Mouse (Mus musculus) layer of hippocampus, adult 11-12 months (tissue): Measurements from ENCODE around the gene Clp1.
"Not testable (repeated sequence)": the region's sequence is repeated elsewhere in the genome, so short reads cannot be mapped to it uniquely, and the experiment has no call there.

ENCODE experiments used
- DNase-seq: peaks from one replicate; pipeline ENCODE4 v3.0.0; 2022; ENCODE audit warnings: low spot score

Clp1 gene

GRCm38 (mm10) chr2:84738271-84738911, 11.2 kb upstream of the Clp1 start:
- DNase-seq, result no peak

- DNase-seq, result no peak
These were observed 10.3 kb upstream of the Clp1 start for GRCm38 (mm10) chr2:84737451-84737925.

- DNase-seq, result no peak
These were observed 9.4 kb upstream of the Clp1 start for GRCm38 (mm10) chr2:84736312-84737161.

GRCm38 (mm10) chr2:84735346-84735920, 8.3 kb upstream of the Clp1 start:
- DNase-seq, result no peak

- DNase-seq, result no peak
These were observed 7.8 kb upstream of the Clp1 start for GRCm38 (mm10) chr2:84734919-84735318.

- no peak for DNase-seq
These were observed 7.3 kb upstream of the Clp1 start for GRCm38 (mm10) chr2:84734351-84734864.

- DNase-seq, result peak; percentile 75
These were observed 6.6 kb upstream of the Clp1 start, which contains the start of gene Ypel4 for GRCm38 (mm10) chr2:84733579-84734300. Gene Ypel4, plus strand, starts transcription at chr2:84734058.

GRCm38 (mm10) chr2:84732394-84732793, 5.2 kb upstream of the Clp1 start:
- DNase-seq, result no peak

- no peak for DNase-seq
These were observed 4.1 kb upstream of the Clp1 start for GRCm38 (mm10) chr2:84731206-84731605.

GRCm38 (mm10) chr2:84728191-84728590, 1.0 kb upstream of the Clp1 start:
- not testable (repeated sequence) for DNase-seq

GRCm38 (mm10) chr2:84726716-84727115, 434 bp downstream of the Clp1 start:
- DNase-seq, result no peak

GRCm38 (mm10) chr2:84725770-84726169, 1.4 kb downstream of the Clp1 start:
- no peak for DNase-seq

GRCm38 (mm10) chr2:84723856-84724255, 3.3 kb downstream of the Clp1 start:
- no peak for DNase-seq

GRCm38 (mm10) chr2:84721182-84721581, 6.0 kb downstream of the Clp1 start:
- DNase-seq, result no peak

- DNase-seq, result no peak
These were observed 6.4 kb downstream of the Clp1 start for GRCm38 (mm10) chr2:84720718-84721117.

GRCm38 (mm10) chr2:84717357-84717756, 9.8 kb downstream of the Clp1 start:
- DNase-seq, result no peak

GRCm38 (mm10) chr2:84716423-84717355, 10.5 kb downstream of the Clp1 start:
- DNase-seq, result no peak

GRCm38 (mm10) chr2:84715562-84716361, 11.4 kb downstream of the Clp1 start:
- peak; percentile 91 for DNase-seq

- DNase-seq, result peak; percentile 99
These were observed 12.2 kb downstream of the Clp1 start, which contains the start of gene Zdhhc5 for GRCm38 (mm10) chr2:84714811-84715561. Gene Zdhhc5, minus strand, starts transcription at chr2:84715180.
